Mouse (Mus musculus) heart, adult 8-10 months (tissue): ENCODE measurements around the gene Ppfia2. TPM values are rescaled to one million over a fixed set of nuclear protein-coding genes. Genes with fewer than 3 reads are reported as not detected.

ENCODE experiments used
- DNase-seq: peaks from one replicate; pipeline ENCODE4 v3.0.0; 2022; ENCODE audit warnings: low spot score
- total RNA-seq, 4 experiments: library from RNA; stranded (reverse); gene quantifications; 2 replicates each; pipeline ENCODE4 v1.2.4; 2022

The Ppfia2 gene
- total RNA-seq, 4 experiments from 2014 or later = 0.19 to 0.25 (median 0.22) TPM

DNA sequence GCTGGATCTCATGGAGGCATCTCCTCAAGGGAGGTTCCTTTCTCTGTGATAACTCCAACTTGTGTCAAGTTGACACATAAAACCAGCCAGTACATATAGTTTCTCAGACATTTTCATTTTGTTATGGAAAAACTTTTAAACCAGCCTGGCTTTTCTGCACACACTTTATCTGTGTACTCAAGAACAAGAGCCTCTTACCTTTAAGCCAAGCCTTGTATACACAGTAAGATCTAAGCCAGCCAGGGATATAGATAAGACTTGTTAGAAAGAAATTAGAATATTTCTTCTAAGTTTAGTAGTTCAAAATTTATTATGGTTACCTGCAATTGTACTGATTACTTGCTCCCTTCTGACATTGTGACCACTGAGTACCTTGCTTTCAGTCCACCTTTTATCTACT, 444.1 kb downstream of the Ppfia2 start:
- no peak for DNase-seq

DNA sequence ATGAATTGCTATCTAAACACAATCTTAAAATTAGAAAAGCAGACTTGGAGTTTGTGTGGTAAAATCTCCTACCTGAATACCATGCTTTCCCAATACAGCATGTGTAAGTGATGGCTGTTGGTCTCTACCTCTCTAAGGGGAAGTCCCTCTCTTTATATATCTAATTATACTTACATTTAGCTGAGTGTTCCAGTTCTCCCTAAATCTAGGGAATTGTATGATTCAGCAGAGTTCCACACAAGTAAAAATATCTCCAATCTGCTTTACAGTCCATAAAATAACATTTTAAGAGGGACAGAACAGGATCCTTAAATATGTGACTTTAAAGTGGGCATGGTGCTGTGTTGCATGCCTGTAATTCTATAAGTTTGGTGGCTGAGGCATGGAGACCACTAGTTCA, 444.7 kb downstream of the Ppfia2 start:
- DNase-seq = no peak

DNA sequence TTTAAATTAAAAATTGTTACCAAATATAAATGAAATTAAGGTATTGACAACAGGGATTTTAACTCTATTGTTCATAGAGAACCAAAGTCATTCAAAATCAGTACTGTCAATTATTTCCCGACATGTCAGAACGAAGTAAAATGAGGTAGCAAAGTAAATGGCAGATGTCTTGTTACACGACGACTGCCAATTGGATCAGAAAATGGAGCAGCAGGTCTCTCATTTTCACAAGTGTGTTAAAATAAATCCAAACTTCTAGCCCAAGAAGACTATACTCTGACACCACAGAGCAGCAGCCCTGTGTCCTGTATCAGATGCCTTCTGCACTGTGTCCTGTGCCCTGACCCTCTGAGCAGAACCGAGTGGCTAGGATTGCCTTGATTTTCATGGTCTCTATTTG, 454.2 kb downstream of the Ppfia2 start:
- no peak for DNase-seq

DNA sequence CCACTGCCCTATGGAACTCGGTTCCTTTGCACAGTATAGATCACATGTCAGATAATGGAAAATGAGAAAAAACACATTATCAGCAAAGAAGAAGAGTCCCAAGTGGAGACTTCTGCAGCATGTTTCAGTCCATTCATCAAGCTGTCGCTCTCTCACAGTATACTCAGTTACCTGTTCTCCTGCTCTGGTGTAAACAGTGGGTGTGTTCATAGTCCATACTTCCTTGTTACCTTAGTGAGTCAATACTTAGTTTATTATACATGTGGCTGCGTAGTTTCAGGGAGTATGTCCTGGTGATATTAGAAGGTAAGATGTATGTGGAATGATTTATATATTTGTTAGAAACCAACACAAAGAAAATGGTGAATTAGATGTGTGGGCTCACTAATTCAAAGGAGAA, 454.7 kb downstream of the Ppfia2 start:
- DNase-seq = no peak

DNA sequence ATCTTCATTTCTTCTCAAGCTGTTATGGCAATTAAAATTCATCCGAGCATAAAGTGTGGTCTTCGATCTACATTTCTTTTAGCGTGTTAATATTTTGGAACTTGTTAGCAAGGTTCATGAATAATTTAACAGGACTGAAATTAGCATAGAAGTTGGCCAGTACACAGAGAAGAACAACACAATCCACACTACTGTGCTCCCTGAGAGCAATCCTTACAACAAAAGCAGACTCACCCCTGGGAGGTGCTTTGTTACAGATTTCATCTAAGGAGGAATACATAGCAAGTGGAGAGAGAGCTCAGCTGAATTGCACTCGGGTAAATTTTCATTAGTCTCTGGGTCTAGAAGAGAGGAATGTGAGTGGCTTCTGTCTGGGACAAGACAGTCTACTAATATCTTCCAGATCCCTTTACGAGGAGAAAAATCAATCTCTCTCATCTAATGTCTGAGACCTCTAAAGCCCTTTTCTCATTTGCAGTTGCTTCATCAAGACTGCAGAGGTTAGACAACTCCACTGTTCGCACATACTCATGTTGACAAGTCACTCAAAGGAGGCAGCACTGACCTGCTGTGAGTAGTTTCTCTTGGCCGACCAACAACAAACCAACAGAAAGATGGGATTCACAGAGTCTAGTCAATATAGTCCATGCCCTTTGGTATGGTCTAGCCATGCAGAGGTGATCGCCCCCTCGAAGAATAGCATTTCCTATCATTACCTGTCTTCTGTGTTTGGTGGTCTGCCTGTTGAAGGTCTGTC, 458.6 kb downstream of the Ppfia2 start:
- no peak for DNase-seq

DNA sequence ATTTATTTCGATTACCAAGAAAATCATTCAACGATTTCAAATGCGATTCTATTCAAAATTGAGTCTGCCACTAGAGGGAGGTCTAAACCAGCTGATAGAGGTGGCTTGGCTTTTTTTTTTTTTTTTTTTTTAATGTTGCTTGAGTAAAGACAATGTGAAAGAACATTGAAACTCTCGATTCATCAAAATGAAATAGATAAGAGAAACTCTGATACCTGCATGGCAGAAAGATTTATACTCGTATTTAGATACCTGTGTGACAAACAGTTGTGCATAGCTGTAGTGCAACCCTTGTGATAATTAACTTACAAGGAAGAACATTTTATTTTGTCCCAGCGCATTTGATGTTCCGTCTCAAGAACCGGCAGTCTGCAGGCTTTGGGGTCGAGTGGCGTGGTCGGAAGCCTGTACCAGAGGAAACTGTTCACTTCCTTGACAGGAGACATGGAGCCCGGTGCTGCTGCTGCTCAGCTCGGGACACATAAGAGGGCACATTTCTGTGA, 462.5 kb downstream of the Ppfia2 start:
- peak; percentile 14 for DNase-seq

DNA sequence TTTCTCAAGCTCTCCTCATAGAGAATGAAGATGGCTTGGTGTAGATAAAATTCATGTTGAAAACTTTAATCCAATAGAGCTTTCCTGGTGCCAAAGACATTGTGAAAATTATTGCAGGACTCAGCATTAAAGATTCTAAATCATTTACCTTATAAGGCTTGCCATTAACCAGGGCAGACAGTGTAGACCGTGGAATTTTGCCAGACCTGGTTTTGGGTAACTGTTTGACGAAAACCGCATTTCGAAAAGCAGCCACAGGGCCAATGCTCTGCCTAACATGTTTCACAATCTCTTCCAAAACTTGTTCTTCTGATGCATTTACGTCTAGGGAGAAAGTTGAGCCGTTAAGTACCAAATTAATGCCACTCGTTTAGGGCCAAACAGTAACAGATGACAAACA, 466.9 kb downstream of the Ppfia2 start:
- DNase-seq = no peak

DNA sequence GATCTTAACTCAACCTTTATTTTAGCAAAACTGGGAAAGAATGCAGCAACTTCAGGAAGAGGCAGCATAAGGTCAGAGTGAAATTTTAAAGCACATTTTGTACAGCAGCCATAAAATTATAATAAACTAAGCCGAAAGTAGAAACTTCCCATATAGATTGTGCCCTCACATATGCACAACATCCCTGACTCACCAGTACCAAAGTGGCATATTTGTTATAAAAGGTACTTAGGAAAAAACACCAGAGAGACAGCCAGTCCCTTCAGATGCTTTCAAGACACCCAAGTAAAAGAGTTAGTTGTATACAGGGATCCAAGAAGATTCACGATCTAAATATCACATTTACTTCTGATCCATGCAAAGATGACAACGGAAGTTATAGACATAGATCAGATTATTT, 468.7 kb downstream of the Ppfia2 start:
- no peak for DNase-seq

DNA sequence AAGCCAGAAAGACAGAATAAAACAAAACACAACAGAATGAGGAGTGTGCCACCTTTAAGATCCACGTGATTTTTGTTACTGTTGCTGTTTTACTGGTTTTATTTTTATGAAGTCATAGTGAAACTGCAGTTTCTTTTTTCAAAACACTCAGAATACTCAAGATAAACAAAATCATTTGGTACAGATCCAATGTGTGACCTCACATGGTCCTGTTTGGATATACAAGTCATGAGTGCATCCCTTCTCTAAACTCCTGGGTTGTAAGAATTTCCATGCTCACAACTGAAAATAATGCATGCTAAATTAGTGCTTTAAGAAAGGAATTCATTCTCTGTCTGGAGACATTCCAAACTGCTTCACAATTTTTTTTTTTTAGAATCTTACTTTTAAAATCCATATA, 469.3 kb downstream of the Ppfia2 start:
- peak; percentile 3 for DNase-seq

DNA sequence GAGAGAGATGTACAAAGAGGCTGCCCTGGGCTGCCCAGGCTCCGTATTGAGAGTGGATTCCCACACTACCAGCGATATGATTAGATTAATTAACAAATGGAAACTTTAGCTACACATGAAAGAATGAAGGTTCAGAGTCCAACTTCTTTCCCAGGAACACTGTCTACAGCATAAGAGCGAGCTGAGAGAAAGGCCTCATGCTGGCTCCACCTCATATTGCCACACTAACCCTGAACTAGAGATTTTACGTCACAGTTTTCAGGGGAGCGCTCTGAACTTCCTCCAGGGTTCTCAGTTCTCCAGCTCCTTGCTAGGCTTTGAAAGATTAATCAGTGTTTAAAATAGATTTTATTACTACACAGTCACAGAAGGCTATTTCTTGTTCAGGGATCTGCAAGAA, 471.2 kb downstream of the Ppfia2 start:
- DNase-seq = no peak

DNA sequence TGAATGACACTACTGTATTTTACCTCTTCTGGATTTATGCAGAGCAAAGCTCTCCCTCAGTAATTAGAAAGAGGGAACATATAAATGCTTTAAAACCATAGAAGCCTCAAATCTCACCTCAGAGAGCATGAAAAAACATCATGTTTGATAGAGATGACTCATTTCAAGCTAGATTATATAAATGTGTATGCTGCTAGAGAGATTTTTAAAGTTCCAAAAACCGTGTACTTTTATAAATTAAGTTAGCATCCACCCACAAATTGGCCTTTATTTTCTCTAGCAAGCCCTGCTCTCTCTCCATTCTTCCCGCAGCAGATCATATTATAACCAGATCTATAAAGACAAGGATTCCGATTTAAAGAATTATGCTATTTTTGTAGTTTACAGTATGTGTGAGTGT, 488.9 kb downstream of the Ppfia2 start:
- no peak for DNase-seq

DNA sequence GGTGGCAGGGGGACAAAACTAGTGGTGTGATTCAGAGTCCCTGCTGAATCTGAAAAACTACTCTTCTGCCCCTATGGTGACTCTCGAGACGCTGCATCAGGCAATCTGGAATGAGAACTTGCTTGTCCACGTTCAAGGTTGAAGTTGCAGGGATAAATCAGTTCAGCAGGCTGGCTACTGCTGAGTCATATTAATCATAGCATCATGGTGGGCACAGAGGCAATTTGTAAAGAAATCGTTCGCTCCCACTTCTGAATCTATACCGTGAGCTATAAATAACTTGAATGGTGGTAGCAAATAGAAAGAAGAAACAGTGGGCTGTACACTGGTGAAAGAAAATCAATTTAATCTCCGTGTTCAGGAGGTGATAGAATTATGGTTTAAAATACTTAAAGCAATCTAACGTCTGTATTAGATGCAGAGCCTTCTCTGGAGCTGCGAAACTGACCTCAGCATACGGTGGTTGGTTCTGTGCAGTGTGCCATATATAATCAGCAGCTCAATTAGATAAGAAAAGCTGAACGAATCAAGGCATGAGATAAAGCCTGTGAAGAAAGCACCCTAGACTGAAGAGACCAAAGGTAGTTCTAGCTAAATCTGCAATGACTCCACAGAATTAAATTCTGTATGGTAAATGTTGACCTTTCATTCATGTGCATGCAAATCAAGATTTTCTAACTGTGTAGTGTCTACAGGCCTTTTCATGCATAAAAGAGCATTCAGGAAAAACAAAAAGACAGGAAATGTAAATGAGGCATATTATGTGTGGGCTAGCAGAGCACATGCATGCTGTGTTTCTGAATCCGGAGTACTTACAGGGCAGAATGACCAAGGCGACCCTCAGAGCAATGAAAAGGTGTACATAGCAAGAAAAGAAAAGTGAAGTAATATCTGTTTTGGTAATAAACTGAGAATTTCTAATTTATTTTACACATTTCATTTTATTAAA, 505.3 kb downstream of the Ppfia2 start:
- DNase-seq = no peak
